ENCODE assay signal across 19 mouse cellular contexts in genomic region chr1:166266001-166266705, GRCm38 (mm10). TPM values are rescaled to one million over a fixed set of nuclear protein-coding genes. Genes with fewer than 3 reads are reported as not detected.
"Had no signal": no experiment of that assay in that cellular context is flagged by ENCODE, and none has a peak within 500 bp of the region (broad histone marks: within the 10 kb centered on the region; RNA-seq: fewer than 3 reads in every experiment).

No protein-coding gene starts in this region.

- H3K4me1 ChIP-seq: hindbrain, embryonic 13.5 days; limb, embryonic 15.5 days; liver, embryonic 13.5 days; neural tube, embryonic 15.5 days had no signal

- H3K4me2 ChIP-seq: hindbrain, embryonic 13.5 days; limb, embryonic 15.5 days; liver, embryonic 13.5 days; neural tube, embryonic 15.5 days had no signal

- ATAC-seq: hindbrain, postnatal 0 days had no signal

- H3K4me3 ChIP-seq: hindbrain, embryonic 13.5 days; limb, embryonic 15.5 days; liver, embryonic 13.5 days; myocyte; neural tube, embryonic 15.5 days had no signal

- DNase-seq: liver, embryonic 13.5 days; lung, adult 18-20 months; midbrain, embryonic 14.5 days; right cerebral cortex, adult 18-20 months; right cerebral cortex, postnatal 25 days had no signal

- H3K27ac ChIP-seq: hindbrain, embryonic 13.5 days; hindbrain, postnatal 0 days; limb, embryonic 15.5 days; liver, embryonic 13.5 days; neural tube, embryonic 15.5 days had no signal

- H3K9ac ChIP-seq: hindbrain, embryonic 13.5 days; limb, embryonic 15.5 days; liver, embryonic 13.5 days; neural tube, embryonic 15.5 days had no signal

- H3K9me3 ChIP-seq: hindbrain, embryonic 13.5 days; limb, embryonic 15.5 days; liver, embryonic 13.5 days; neural tube, embryonic 15.5 days had no signal

- H3K27me3 ChIP-seq: hindbrain, embryonic 13.5 days; limb, embryonic 15.5 days; liver, embryonic 13.5 days; neural tube, embryonic 15.5 days had no signal

- H3K36me3 ChIP-seq: limb, embryonic 15.5 days; liver, embryonic 13.5 days; neural tube, embryonic 15.5 days had no signal

RNA-seq across cellular contexts. Expression of gene Ildr2, which starts 12.2 kb away (rescaled TPM):
- total RNA-seq: megakaryocyte progenitor cell, adult 5-6 weeks had no signal

RNA-seq across cellular contexts. Expression of gene Mael, which starts 27.6 kb away (rescaled TPM):
- total RNA-seq: hindbrain, postnatal 0 days; layer of hippocampus, postnatal 14 days; left cerebral cortex, postnatal 14 days; megakaryocyte progenitor cell, adult 5-6 weeks had no signal
- polyA plus RNA-seq: hindbrain, embryonic 13.5 days; limb, embryonic 11.5 days; liver, embryonic 13.5 days; lung, embryonic 16.5 days; midbrain, embryonic 14.5 days; myocyte; neural tube, embryonic 11.5 days; small intestine, adult 2 months; stomach, embryonic 16.5 days; thymus, postnatal 0 days had no signal
